Mouse (Mus musculus) neural tube, embryonic 12.5 days (tissue): ENCODE results near the gene Stk40. TPM values are rescaled to one million over a fixed set of nuclear protein-coding genes. Genes with fewer than 3 reads are reported as not detected.

Experiments used
- ATAC-seq: fragments of 200-750 bp; cut with Nextera tagmentation; 2 replicates; pipeline ENCODE4 v1.8.0; 2017; ENCODE audit warnings: low read depth, mild to moderate bottlenecking, moderate TSS enrichment, moderate library complexity; ENCODE audit not compliant: low FRiP score
- H3K27ac ChIP-seq: fragments of 300-500 bp; sonication (generic); 2 replicates; pipeline ENCODE4 v1.5.1; 2016
- H3K27me3 ChIP-seq: fragments of 300-500 bp; sonication (generic); replicated peaks from 2 replicates; pipeline ENCODE4 v1.6.1; 2016; ENCODE audit warnings: mild to moderate bottlenecking
- H3K36me3 ChIP-seq: fragments of 300-500 bp; sonication (generic); 2 replicates; pipeline ENCODE4 v1.6.1; 2016; ENCODE audit warnings: mild to moderate bottlenecking
- H3K4me1 ChIP-seq: fragments of 300-500 bp; sonication (generic); 2 replicates; pipeline ENCODE4 v1.6.1; 2016
- H3K4me2 ChIP-seq: fragments of 300-500 bp; sonication (generic); replicated peaks from 2 replicates; pipeline ENCODE4 v1.6.1; 2016; ENCODE audit warnings: mild to moderate bottlenecking
- H3K4me3 ChIP-seq: fragments of 300-500 bp; sonication (generic); 2 replicates; pipeline ENCODE4 v1.5.1; 2016
- H3K9ac ChIP-seq: fragments of 300-500 bp; sonication (generic); 2 replicates; pipeline ENCODE4 v1.6.1; 2016; ENCODE audit warnings: mild to moderate bottlenecking
- H3K9me3 ChIP-seq: fragments of 300-500 bp; sonication (generic); 2 replicates; pipeline ENCODE4 v1.6.1; 2016; ENCODE audit warnings: mild to moderate bottlenecking
- WGBS: fragments of 180-500 bp; shearing (Covaris S2); methylation state at CpG from one replicate; pipeline ENCODE4 v1.1.7; 2016; 5-methylcytosine and 5-hydroxymethylcytosine counted together
- polyA plus RNA-seq: library from polyadenylated mRNA; unstranded; fragments of >200 nt; fragmentation: Nextera tagmentation; extraction: Ambion mirVana; gene quantifications from 2 replicates; pipeline ENCODE4 v1.2.1, GENCODE M21; 2016

Stk40 gene
- polyA plus RNA-seq, 1 experiment from 2014 or later, result 49.4 TPM

DNA sequence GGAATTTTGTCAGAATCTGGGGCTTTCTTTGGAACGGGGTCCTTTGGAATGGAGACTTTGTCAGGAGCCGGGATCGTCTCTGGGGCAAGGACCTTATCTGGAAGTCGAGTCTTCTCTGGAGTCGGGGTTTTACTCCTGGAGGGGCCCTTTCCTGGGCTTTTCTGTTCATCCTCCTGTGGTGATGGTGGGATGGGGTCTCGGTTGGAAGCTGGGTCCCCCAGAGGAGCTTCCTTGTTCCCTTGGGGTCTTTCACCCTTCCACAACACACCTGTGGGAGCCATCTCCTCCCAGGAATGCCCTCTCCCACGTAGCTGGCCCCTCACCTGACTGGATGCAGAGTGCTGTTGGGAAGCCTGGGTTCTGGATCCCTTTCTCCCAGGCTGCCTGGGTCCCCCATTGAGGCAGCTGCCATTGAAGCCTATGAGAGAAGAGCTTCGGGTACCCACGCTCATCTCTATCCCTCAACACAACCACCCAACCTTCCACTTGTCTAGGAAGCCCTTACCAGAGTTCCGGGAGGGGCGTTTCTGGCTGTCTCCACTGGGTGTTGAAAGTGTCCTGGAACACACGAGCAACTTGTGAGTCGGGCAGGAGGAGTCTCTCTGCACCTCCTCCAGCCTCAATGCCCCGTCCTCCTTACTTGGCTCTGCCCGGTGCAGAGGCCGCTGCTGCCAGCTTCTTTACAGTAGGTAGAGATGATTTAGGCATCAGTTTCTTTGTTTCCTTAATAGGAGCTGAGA is 48.1 kb downstream of the Stk40 start:
- H3K27ac ChIP-seq, result no peak overlapping the region
- no peak overlapping the region for H3K4me3 ChIP-seq
- H3K27me3 ChIP-seq, result peaks cover 31% of the 10 kb centered on the region
- H3K9ac ChIP-seq, result no peak overlapping the region
- H3K4me2 ChIP-seq, result no peak overlapping the region
- no peak for ATAC-seq
- no peaks in the 10 kb centered on the region for H3K36me3 ChIP-seq
- peaks cover 9% of the 10 kb centered on the region for H3K4me1 ChIP-seq
- 86% methylated on average over 16 of the region's 16 CpGs for WGBS
- no peaks in the 10 kb centered on the region for H3K9me3 ChIP-seq

DNA sequence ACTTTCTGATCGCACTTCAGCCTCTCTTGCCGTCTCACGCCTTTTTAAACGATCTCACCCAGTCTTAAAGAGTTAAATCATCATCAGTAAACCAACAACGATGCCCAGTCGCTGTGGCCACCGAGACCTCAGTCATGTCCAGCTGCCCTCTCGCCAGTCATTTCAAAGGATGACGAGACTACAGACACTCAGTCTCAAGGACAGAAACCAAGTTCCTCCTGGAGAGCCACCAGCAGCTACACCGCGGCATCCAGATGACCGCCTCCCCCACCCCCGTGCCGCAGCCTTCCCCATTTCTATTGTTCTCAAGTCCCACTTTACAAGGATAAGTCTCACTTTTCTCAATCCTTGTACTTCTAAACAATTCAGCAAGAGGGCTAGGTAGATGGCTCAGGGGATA is 49.1 kb downstream of the Stk40 start:
- Histone ChIP-seq H3K36me3 (no peaks in the 10 kb centered on the region), H3K4me3 (no peak overlapping the region), H3K9ac (no peak overlapping the region), H3K27me3 (peaks cover 25% of the 10 kb centered on the region), H3K27ac (no peak overlapping the region), H3K4me2 (no peak overlapping the region), H3K4me1 (peaks cover 9% of the 10 kb centered on the region), H3K9me3 (no peaks in the 10 kb centered on the region)
- no peak for ATAC-seq
- 62% methylated on average over 14 of the region's 14 CpGs for WGBS

DNA sequence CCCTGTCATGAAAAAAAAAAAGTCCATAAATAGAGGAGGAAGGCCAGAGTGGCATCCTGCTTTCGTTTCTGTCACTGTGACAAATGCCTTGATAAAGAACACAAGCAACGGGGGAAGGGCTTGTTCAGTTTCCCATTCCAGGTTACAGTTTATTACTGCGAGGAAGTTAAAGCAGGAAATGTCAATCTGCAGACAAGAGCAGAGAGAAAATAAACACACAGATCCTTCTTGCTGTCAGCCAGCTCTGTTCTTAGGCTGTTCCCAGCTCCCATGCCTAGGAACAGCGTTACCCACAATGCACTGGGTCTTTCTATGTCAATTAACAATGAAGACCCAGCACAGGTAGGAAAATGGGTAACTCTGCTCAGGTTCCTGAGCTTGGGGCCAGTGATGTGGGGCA is 51.4 kb downstream of the Stk40 start:
- H3K4me3 ChIP-seq, result no peak overlapping the region
- H3K36me3 ChIP-seq, result no peaks in the 10 kb centered on the region
- H3K4me1 ChIP-seq, result no peaks in the 10 kb centered on the region
- H3K4me2 ChIP-seq, result no peak overlapping the region
- no peak overlapping the region for H3K9ac ChIP-seq
- no peak for ATAC-seq
- no peaks in the 10 kb centered on the region for H3K9me3 ChIP-seq
- peaks cover 2% of the 10 kb centered on the region; the same call in 1 of the 2 replicates for H3K27me3 ChIP-seq
- WGBS, result 68% methylated on average over 4 of the region's 4 CpGs
- 0 out of 2 replicates have a peak overlapping the region, but pooled peaks have one; percentile 20 for H3K27ac ChIP-seq

DNA sequence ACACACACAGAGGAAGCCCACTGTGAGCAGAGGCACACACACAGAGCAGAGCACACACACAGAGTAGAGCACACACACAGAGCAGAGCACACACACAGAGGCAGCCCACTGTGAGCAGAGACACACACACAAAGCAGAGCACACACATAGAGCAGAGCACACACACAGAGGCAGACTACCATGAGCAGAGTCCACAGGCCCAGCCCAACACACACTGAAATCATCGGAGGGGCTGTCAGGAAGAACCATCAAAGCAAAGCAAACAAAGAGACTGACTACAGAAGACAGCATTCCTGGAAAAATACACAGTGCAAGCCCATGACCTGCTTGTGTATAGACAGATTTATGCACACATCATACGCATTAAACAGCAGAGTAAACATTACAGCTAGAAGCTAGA is 52.1 kb downstream of the Stk40 start:
- Histone ChIP-seq H3K4me3 (no peak overlapping the region), H3K4me1 (no peaks in the 10 kb centered on the region), H3K36me3 (no peaks in the 10 kb centered on the region), H3K9ac (no peak overlapping the region), H3K4me2 (no peak overlapping the region), H3K27me3 (no peaks in the 10 kb centered on the region), H3K9me3 (no peaks in the 10 kb centered on the region), H3K27ac (0 out of 2 replicates have a peak overlapping the region, but pooled peaks have one; percentile 20)
- no peak for ATAC-seq
- 56% methylated on average over 2 of the region's 2 CpGs for WGBS

GRCm38 (mm10) chr4:126156617-126157016 is 52.9 kb downstream of the Stk40 start:
- H3K4me3 ChIP-seq, result no peak overlapping the region
- H3K4me1 ChIP-seq, result no peaks in the 10 kb centered on the region
- no peak overlapping the region for H3K4me2 ChIP-seq
- no peaks in the 10 kb centered on the region for H3K9me3 ChIP-seq
- H3K27me3 ChIP-seq, result no peaks in the 10 kb centered on the region
- no peak for ATAC-seq
- H3K36me3 ChIP-seq, result no peaks in the 10 kb centered on the region
- H3K27ac ChIP-seq, result no peak overlapping the region
- H3K9ac ChIP-seq, result no peak overlapping the region
- WGBS, result 59% methylated on average over 5 of the region's 5 CpGs

GRCm38 (mm10) chr4:126157562-126157961 is 53.8 kb downstream of the Stk40 start:
- Histone ChIP-seq H3K36me3 (no peaks in the 10 kb centered on the region), H3K9ac (no peak overlapping the region), H3K4me2 (no peak overlapping the region), H3K27me3 (no peaks in the 10 kb centered on the region), H3K4me3 (no peak overlapping the region), H3K9me3 (no peaks in the 10 kb centered on the region), H3K27ac (no peak overlapping the region), H3K4me1 (no peaks in the 10 kb centered on the region)
- WGBS, result 89% methylated on average over 6 of the region's 6 CpGs
- ATAC-seq, result no peak

- ATAC-seq, result no peak
- Histone ChIP-seq H3K36me3 (no peaks in the 10 kb centered on the region), H3K4me1 (peaks cover 11% of the 10 kb centered on the region), H3K27ac (no peak overlapping the region), H3K9ac (no peak overlapping the region), H3K27me3 (no peaks in the 10 kb centered on the region), H3K9me3 (no peaks in the 10 kb centered on the region), H3K4me3 (no peak overlapping the region), H3K4me2 (no peak overlapping the region)
- WGBS, result 77% methylated on average over 7 of the region's 8 CpGs
Observed at GRCm38 (mm10) chr4:126159455-126159854, 55.7 kb downstream of the Stk40 start.

GRCm38 (mm10) chr4:126160981-126161380 is 57.2 kb downstream of the Stk40 start:
- 92% methylated on average over 8 of the region's 8 CpGs for WGBS
- Histone ChIP-seq H3K4me3 (no peak overlapping the region), H3K9ac (no peak overlapping the region), H3K4me2 (no peak overlapping the region), H3K4me1 (peaks cover 11% of the 10 kb centered on the region), H3K36me3 (peaks cover 6% of the 10 kb centered on the region), H3K9me3 (no peaks in the 10 kb centered on the region), H3K27ac (no peak overlapping the region), H3K27me3 (no peaks in the 10 kb centered on the region)
- ATAC-seq, result no peak

DNA sequence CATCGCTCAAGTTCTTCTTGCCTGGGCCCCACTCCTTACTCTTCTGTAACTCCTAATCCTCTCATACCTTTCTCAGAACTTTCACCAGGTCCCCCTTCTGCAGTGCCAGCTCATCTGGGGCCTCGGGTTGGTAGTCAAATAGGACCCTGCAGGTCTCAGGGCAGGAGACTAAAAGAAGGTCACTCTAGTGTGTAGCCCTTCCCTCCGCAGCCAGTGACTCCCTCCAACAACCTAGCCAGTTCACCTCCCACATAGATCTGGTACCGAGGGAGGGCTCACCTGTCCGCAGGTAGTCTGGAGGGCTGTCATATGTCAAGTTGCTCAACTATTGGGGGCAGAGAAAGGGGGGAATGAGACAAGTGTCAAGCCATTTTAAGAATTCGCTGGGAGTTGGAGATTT is 57.7 kb downstream of the Stk40 start:
- Histone ChIP-seq H3K27me3 (no peaks in the 10 kb centered on the region), H3K9me3 (no peaks in the 10 kb centered on the region), H3K27ac (no peak overlapping the region), H3K4me1 (peaks cover 11% of the 10 kb centered on the region), H3K9ac (no peak overlapping the region), H3K36me3 (peaks cover 11% of the 10 kb centered on the region), H3K4me3 (no peak overlapping the region), H3K4me2 (no peak overlapping the region)
- 88% methylated on average over 6 of the region's 6 CpGs for WGBS
- ATAC-seq, result no peak

GRCm38 (mm10) chr4:126161986-126162385 is 58.2 kb downstream of the Stk40 start:
- Histone ChIP-seq H3K4me3 (no peak overlapping the region), H3K4me2 (peak overlapping the region; percentile 99), H3K9ac (0 out of 2 replicates have a peak overlapping the region, but pooled peaks have one; percentile 70), H3K9me3 (no peaks in the 10 kb centered on the region), H3K36me3 (peaks cover 16% of the 10 kb centered on the region), H3K4me1 (peaks cover 11% of the 10 kb centered on the region), H3K27me3 (no peaks in the 10 kb centered on the region), H3K27ac (no peak overlapping the region)
- 74% methylated on average over 9 of the region's 9 CpGs for WGBS
- ATAC-seq, result no peak; the same call in 1 of the 2 replicates

- Histone ChIP-seq H3K4me2 (peak overlapping the region; percentile 99), H3K36me3 (peaks cover 23% of the 10 kb centered on the region), H3K27ac (no peak overlapping the region), H3K4me1 (peaks cover 11% of the 10 kb centered on the region), H3K9me3 (no peaks in the 10 kb centered on the region), H3K27me3 (no peaks in the 10 kb centered on the region), H3K9ac (peak overlapping the region; percentile 70), H3K4me3 (peak overlapping the region; percentile 54)
- WGBS, result under 1% methylated on average over 44 of the region's 44 CpGs
- peak; percentile 89 for ATAC-seq
Observed at GRCm38 (mm10) chr4:126162544-126163066, 58.8 kb downstream of the Stk40 start.

GRCm38 (mm10) chr4:126163067-126163659 is 59.4 kb downstream of the Stk40 start, which contains the start of gene Sh3d21:
TSS of gene Sh3d21 (minus strand) at chr4:126163491.
- peak; percentile 36 for ATAC-seq
- Histone ChIP-seq H3K4me1 (peaks cover 11% of the 10 kb centered on the region), H3K4me2 (peak within 1 kb of the TSS; percentile 99), H3K27me3 (no peaks in the 10 kb centered on the region), H3K9ac (peak within 1 kb of the TSS; percentile 70), H3K9me3 (no peaks in the 10 kb centered on the region), H3K36me3 (peaks cover 28% of the 10 kb centered on the region), H3K4me3 (peak within 1 kb of the TSS; percentile 54), H3K27ac (no peak within 1 kb of the TSS)
- 6% methylated on average over 22 of the region's 22 CpGs for WGBS
